Mouse (Mus musculus): ENCODE results near the gene Atg5. TPM values are rescaled to one million over a fixed set of nuclear protein-coding genes. Genes with fewer than 3 reads are reported as not detected.

Gene Atg5
- polyA plus RNA-seq, 1 experiment, result 18.2 TPM

DNA sequence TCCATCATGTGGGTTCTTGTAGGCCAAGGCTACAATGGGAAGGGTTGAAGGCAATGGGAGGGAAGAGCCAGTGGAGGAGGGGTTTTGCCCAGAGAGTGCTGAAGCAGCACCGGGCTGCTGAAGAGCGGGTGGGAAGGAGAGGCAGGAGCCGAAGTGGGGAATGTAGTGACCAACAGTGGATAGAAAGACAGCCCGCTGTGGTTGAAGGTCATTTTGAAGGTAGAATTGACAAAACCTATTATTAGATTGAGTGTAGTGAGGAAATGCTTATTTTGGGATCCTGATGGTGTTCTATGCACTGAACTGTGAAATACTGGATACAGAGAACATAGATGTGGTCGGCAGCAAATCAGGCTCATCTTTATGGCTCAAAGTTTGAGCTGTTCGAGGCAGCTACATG, 38.1 kb downstream of the Atg5 start:
- Histone ChIP-seq H3K4me3 (ENCODE audit: insufficient read depth, low read length) (no peak overlapping the region), H3K4me1 (ENCODE audit: control insufficient read depth, insufficient read depth, low read length) (no peaks in the 10 kb centered on the region), H3K27ac (ENCODE audit: insufficient read depth, low read length) (no peak overlapping the region)
- no peak for TF ChIP-seq CTCF (IDR thresholded peaks at IDR 0.05; ENCODE audit: extremely low read depth, insufficient read depth, low read length)
- TF ChIP-seq POLR2A (IDR thresholded peaks at IDR 0.05; ENCODE audit: extremely low read depth, insufficient read depth, low read length), result no peak

- Histone ChIP-seq H3K27ac (ENCODE audit: insufficient read depth, low read length) (no peak overlapping the region), H3K4me3 (ENCODE audit: insufficient read depth, low read length) (no peak overlapping the region), H3K4me1 (ENCODE audit: control insufficient read depth, insufficient read depth, low read length) (no peaks in the 10 kb centered on the region)
- TF ChIP-seq POLR2A (IDR thresholded peaks at IDR 0.05; ENCODE audit: extremely low read depth, insufficient read depth, low read length), result no peak
- TF ChIP-seq CTCF (IDR thresholded peaks at IDR 0.05; ENCODE audit: extremely low read depth, insufficient read depth, low read length), result no peak
Measured at GRCm38 (mm10) chr10:44308280-44308679, 40.1 kb downstream of the Atg5 start.

- Histone ChIP-seq H3K4me3 (ENCODE audit: insufficient read depth, low read length) (no peak overlapping the region), H3K4me1 (ENCODE audit: control insufficient read depth, insufficient read depth, low read length) (no peaks in the 10 kb centered on the region), H3K27ac (ENCODE audit: insufficient read depth, low read length) (no peak overlapping the region)
- no peak for TF ChIP-seq CTCF (IDR thresholded peaks at IDR 0.05; ENCODE audit: extremely low read depth, insufficient read depth, low read length)
- no peak for TF ChIP-seq POLR2A (IDR thresholded peaks at IDR 0.05; ENCODE audit: extremely low read depth, insufficient read depth, low read length)
Measured at GRCm38 (mm10) chr10:44309250-44309649, 41.1 kb downstream of the Atg5 start.

DNA sequence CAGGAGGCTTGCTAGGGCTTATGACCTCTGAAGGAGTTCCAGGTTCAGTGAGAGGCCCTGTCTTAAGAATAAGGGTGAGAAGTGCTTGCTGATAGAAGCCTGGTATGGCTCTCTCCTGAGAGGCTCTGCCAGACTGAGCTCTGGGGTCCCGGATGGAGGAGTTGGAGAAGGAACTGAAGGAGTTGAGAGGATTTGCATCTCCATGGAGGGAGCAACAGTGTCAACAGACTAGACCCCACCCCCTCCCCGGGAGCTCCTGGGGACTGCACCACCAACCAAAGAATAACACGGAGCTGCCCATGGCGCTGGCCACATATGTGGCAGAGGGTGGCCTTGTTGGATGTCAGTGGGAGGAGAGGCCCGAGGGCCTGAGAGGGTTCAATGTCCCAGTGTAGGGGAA, 47.1 kb downstream of the Atg5 start:
- Histone ChIP-seq H3K27ac (ENCODE audit: insufficient read depth, low read length) (no peak overlapping the region), H3K4me3 (ENCODE audit: insufficient read depth, low read length) (no peak overlapping the region), H3K4me1 (ENCODE audit: control insufficient read depth, insufficient read depth, low read length) (no peaks in the 10 kb centered on the region)
- TF ChIP-seq POLR2A (IDR thresholded peaks at IDR 0.05; ENCODE audit: extremely low read depth, insufficient read depth, low read length) (no peak), CTCF (IDR thresholded peaks at IDR 0.05; ENCODE audit: extremely low read depth, insufficient read depth, low read length) (no peak)

DNA sequence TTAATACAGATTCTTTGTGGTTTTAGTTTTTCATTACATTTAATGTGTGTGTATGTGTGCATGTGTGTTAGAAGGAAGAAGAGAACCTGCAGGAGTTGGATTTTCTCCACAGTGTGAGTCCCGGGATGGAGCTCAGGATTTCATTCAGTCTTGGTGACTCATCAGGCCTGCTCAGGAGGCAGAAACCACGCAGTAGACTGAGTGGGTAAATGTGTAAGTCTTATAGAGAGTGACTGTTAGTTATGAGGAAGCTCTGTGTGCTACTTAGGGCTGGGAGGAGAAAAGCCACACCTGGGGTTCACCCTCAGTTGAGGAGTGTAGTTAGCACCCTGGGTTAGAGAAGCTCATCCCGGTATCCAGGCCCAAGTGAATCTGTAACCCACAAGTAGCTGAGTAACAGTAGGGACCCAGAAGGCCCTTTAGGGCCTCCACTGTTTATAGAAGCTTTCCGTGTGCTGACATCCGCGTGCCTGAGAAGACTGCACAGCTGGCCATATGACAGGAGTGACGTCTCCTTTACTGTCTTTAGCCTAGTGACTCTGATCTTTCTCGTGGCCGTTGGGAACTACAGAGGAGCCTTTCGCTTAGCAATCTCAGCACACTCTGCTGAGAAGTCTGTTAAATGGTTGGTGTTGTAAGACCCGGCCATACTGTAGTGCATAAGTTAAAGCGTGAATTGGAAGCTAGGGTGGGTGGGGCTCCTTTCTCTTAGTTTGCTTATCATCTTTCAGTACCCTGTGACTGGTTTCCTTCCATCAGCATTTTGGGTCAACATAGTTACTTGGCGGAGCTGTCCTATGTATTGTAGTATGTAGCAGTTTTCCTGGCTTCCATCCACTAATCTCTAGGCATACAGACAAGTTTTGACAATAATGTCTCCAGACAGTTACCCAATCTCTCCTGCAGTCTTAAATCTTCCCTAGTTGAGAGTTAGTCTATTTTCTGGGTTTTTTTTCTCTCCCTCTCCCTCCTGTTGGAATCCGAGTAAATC, 48.4 kb downstream of the Atg5 start:
- TF ChIP-seq POLR2A (IDR thresholded peaks at IDR 0.05; ENCODE audit: extremely low read depth, insufficient read depth, low read length), result no peak
- TF ChIP-seq CTCF (IDR thresholded peaks at IDR 0.05; ENCODE audit: extremely low read depth, insufficient read depth, low read length), result no peak

DNA sequence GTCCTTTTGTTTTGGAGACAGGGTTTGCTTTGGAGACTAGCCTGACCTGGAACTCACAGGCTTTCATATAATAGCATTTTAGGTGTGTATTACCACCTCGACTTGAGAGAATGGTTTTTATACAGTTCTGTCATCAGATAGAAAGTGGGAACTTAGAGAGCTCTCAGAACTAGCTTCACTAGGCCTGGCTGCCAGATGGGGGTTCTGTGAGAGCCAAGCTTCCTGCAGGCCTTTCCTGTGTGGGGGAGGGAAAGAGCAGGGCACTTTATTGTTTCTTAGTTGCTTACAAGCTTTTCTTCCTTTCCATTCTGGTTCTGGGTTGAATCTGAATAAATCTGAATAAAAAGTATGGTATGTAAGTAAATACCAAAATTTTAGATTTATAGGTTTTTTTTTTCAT, 54.0 kb downstream of the Atg5 start:
- Histone ChIP-seq H3K4me1 (ENCODE audit: control insufficient read depth, insufficient read depth, low read length) (no peaks in the 10 kb centered on the region), H3K4me3 (ENCODE audit: insufficient read depth, low read length) (no peak overlapping the region), H3K27ac (ENCODE audit: insufficient read depth, low read length) (no peak overlapping the region)
- TF ChIP-seq CTCF (IDR thresholded peaks at IDR 0.05; ENCODE audit: extremely low read depth, insufficient read depth, low read length) (no peak), POLR2A (IDR thresholded peaks at IDR 0.05; ENCODE audit: extremely low read depth, insufficient read depth, low read length) (no peak)

More for the DNA sequence above, 48.4 kb downstream of the Atg5 start:
- H3K4me1 ChIP-seq (ENCODE audit: control insufficient read depth, insufficient read depth, low read length), result no peaks in the 10 kb centered on the region
- H3K27ac ChIP-seq (ENCODE audit: insufficient read depth, low read length), result no peak overlapping the region
- no peak overlapping the region for H3K4me3 ChIP-seq (ENCODE audit: insufficient read depth, low read length)

DNA sequence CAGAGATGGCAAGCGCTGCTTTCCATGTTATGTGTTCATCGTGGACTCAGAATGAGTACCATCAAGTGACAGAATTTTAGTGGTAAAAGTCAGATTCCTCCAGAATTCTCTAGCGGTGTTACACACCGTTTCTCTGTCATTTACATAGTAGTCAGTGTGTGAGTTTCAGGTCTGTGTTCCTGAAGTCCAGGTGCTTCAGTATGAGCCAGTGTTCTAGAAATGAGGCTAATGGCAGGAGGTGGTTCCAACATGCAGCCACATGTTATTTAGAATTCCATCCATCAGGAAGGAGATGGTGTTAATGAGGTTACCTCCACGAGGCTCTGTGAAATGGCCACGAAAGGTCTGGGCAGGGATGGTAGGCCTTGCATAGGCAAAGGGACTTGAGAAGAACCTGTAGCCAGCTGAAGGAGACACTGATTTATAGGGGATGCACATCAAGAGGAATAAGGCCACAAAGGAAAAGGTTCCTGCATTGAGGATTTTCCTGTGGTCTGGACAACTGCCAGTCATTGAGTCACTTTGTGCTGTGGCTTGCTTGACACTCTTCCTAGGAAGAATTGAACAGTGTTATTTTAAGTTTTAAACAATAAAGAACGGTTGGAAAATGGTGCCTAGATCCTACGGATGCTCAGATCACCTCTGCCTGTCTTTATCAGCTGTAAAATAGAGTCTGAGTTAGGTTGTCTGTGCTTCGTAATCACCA, 55.1 kb downstream of the Atg5 start:
- TF ChIP-seq CTCF (IDR thresholded peaks at IDR 0.05; ENCODE audit: extremely low read depth, insufficient read depth, low read length), result no peak
- TF ChIP-seq POLR2A (IDR thresholded peaks at IDR 0.05; ENCODE audit: extremely low read depth, insufficient read depth, low read length), result no peak
- Histone ChIP-seq H3K27ac (ENCODE audit: insufficient read depth, low read length) (no peak overlapping the region), H3K4me1 (ENCODE audit: control insufficient read depth, insufficient read depth, low read length) (no peaks in the 10 kb centered on the region)

DNA sequence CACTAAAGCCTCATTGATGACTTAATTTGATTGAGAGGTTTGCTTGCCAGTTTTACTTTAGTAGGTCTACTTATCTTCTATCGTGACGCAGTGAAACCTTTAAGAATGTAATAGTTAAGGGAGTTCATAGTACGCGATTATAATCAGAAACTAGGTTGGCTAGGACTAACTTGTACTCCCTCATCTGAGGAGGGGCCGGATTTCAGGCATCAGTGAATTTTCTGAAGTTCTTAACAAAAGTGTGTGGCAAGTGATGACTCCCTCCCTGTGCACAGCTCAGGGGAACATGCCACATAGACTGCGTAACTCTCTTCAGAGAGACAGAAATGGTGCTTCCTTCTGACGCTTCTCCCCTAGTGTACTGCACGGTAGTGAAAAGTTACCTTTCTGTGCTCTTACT, 55.7 kb downstream of the Atg5 start:
- no peak overlapping the region for H3K27ac ChIP-seq (ENCODE audit: insufficient read depth, low read length)
- no peak overlapping the region for H3K4me3 ChIP-seq (ENCODE audit: insufficient read depth, low read length)
- no peaks in the 10 kb centered on the region for H3K4me1 ChIP-seq (ENCODE audit: control insufficient read depth, insufficient read depth, low read length)
- TF ChIP-seq CTCF (IDR thresholded peaks at IDR 0.05; ENCODE audit: extremely low read depth, insufficient read depth, low read length), result no peak
- no peak for TF ChIP-seq POLR2A (IDR thresholded peaks at IDR 0.05; ENCODE audit: extremely low read depth, insufficient read depth, low read length)

More for the DNA sequence above, 55.1 kb downstream of the Atg5 start:
- no peak overlapping the region for H3K4me3 ChIP-seq (ENCODE audit: insufficient read depth, low read length)

- H3K4me3 ChIP-seq (ENCODE audit: insufficient read depth, low read length), result no peak overlapping the region
- no peak for TF ChIP-seq POLR2A (IDR thresholded peaks at IDR 0.05; ENCODE audit: extremely low read depth, insufficient read depth, low read length)
- TF ChIP-seq CTCF (IDR thresholded peaks at IDR 0.05; ENCODE audit: extremely low read depth, insufficient read depth, low read length), result no peak
Measured at GRCm38 (mm10) chr10:44325551-44326500, 57.7 kb downstream of the Atg5 start.

More at GRCm38 (mm10) chr10:44325551-44326500, 57.7 kb downstream of the Atg5 start:
- Histone ChIP-seq H3K27ac (ENCODE audit: insufficient read depth, low read length) (no peak overlapping the region), H3K4me1 (ENCODE audit: control insufficient read depth, insufficient read depth, low read length) (no peaks in the 10 kb centered on the region)
